Mouse (Mus musculus) stomach, adult 2 months (tissue): Measurements from ENCODE around the gene Nfasc. TPM values are rescaled to one million over a fixed set of nuclear protein-coding genes. Genes with fewer than 3 reads are reported as not detected.

Source experiments
- polyA plus RNA-seq: library from polyadenylated mRNA; depleted of rRNA; stranded (reverse); fragments of >200 nt; gene quantifications from 2 replicates; pipeline ENCODE4 v1.2.3, GENCODE M21; 2012; rRNA removed

Gene Nfasc
- 0.28 and 0.51 TPM in 2 replicates for polyA plus RNA-seq

DNA sequence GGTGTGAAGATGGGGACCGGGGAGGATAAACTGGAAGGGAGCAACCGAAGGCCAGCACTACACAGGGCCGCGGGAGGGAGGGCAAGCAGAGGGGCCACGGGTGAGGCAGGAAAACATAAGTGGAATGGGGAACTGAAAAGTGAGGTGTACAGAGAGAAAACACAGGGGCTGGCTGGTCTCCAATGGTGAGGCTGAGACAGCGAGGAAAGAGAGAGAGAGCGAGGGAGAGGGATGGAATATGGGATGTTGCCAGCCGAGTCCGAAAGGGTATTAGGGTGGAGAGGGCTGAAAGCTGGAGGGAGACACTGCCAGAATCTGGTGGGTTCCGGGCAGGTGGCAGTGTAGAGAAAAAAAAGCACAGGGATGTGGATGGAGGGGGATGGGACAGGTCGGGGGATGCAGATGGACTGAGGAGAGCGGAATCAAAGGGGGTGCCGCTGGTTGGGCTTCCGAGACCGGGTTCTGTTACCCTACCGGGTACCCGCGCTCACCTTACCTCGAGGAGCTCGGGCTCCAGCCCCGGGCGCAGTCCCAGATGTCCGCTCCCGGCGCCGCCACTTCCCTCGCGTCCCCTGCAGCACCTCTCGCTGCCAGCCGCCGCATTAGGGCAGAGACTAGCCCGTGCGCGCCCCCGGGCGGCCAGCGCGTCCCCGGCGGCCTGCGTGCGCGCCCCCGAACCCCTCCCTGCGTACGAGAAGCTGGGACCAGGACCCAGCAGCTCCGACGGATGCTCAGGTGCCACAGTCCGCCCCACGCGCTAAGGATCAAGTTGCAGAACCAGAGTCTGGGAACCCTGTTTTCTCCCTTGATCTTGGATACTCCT is at the start of gene Nfasc:
Gene Nfasc (minus strand): TSS at position 623 of the 823 bp plus-strand sequence.

GRCm38 (mm10) chr1:132542762-132543306 is 198.8 kb downstream of the Nfasc start, which contains the start of gene Cntn2:
Cntn2 (minus strand) TSS chr1:132543256.

Other genes with a start within 250 kb of the Nfasc start
- 0.54 and 1.2 TPM in 2 replicates for gene Tmem81, start 235.6 kb downstream of the Nfasc start, polyA plus RNA-seq
- gene Cntn2, start 198.5 kb downstream of the Nfasc start, polyA plus RNA-seq = 0.06 TPM in 2 replicates
- 2.1 and 2.5 TPM in 2 replicates for gene Lrrn2, start 138.5 kb upstream of the Nfasc start, polyA plus RNA-seq